Mouse (Mus musculus): ENCODE data around the gene Hcrt. TPM values are rescaled to one million over a fixed set of nuclear protein-coding genes. Genes with fewer than 3 reads are reported as not detected.

Gene Hcrt
- polyA plus RNA-seq, 1 experiment from 2014 or later: not detected

- no peak overlapping the region for H3K4me3 ChIP-seq (ENCODE audit: control insufficient read depth in 1 of 2, insufficient read depth in 1 of 2, low read depth in 1 of 2, low read length in 2 of 2)
- no peak overlapping the region for H3K27ac ChIP-seq (replicated peaks in 1 of 2; ENCODE audit: control insufficient read depth in 1 of 2, insufficient read depth in 1 of 2, low read depth in 2 of 2, low read length in 2 of 2)
- no peaks in the 10 kb centered on the region for H3K36me3 ChIP-seq (ENCODE audit: control insufficient read depth, insufficient read depth, low read length)
- 17% methylated on average over 6 of the region's 6 CpGs for WGBS
- no peak for ATAC-seq (ENCODE audit: insufficient number of reproducible peaks, insufficient read depth, low FRiP score, low read depth)
- H3K9me3 ChIP-seq (ENCODE audit: control insufficient read depth, low read length): no peaks in the 10 kb centered on the region
- H3K4me2 ChIP-seq (ENCODE audit: low read length): no peak overlapping the region
- no peak overlapping the region for H3K9ac ChIP-seq (ENCODE audit: low read length)
- H3K27me3 ChIP-seq (ENCODE audit: control insufficient read depth, insufficient read depth, low read length): peaks cover 31% of the 10 kb centered on the region
- H3K4me1 ChIP-seq (ENCODE audit: control insufficient read depth in 2 of 2, insufficient read depth in 2 of 2, low read length in 2 of 2): no peaks in the 10 kb centered on the region
Measured at GRCm38 (mm10) chr11:100745085-100745484, 17.6 kb downstream of the Hcrt start.

GRCm38 (mm10) chr11:100741348-100741747 lies 21.4 kb downstream of the Hcrt start:
- Histone ChIP-seq H3K27me3 (ENCODE audit: control insufficient read depth, insufficient read depth, low read length) (no peaks in the 10 kb centered on the region; the same call in 1 of the 2 replicates), H3K9ac (ENCODE audit: low read length) (no peak overlapping the region), H3K27ac (replicated peaks in 1 of 2; ENCODE audit: control insufficient read depth in 1 of 2, insufficient read depth in 1 of 2, low read depth in 2 of 2, low read length in 2 of 2) (no peak overlapping the region), H3K4me3 (ENCODE audit: control insufficient read depth in 1 of 2, insufficient read depth in 1 of 2, low read depth in 1 of 2, low read length in 2 of 2) (no peak overlapping the region), H3K9me3 (ENCODE audit: control insufficient read depth, low read length) (no peaks in the 10 kb centered on the region), H3K36me3 (ENCODE audit: control insufficient read depth, insufficient read depth, low read length) (no peaks in the 10 kb centered on the region), H3K4me2 (ENCODE audit: low read length) (no peak overlapping the region), H3K4me1 (ENCODE audit: control insufficient read depth in 2 of 2, insufficient read depth in 2 of 2, low read length in 2 of 2) (peaks cover 6 to 10% of the 10 kb centered on the region in 2 experiments)
- no peak for ATAC-seq (ENCODE audit: insufficient number of reproducible peaks, insufficient read depth, low FRiP score, low read depth)
- WGBS: 65% methylated on average over 6 of the region's 6 CpGs

DNA sequence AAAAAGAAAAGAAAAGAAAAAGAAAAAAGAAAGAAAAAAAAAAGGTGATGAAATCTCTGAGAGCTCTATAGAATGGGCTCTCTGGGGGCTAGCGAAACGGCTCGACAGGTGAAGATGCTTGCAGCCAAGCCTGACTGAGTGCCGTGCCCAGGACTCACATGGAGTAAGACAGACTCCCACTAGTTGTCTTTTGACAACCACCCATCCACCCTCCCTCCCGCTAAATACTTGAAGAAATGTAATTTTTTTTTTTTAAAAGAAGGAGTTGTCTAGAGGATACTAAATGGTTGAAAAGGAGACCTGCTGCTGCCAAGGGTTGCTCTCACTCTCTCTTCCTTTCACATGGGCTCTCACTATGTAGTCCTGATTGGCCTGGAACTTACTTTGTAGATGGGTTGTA lies 24.0 kb downstream of the Hcrt start:
- peak overlapping the region; percentile 69 for H3K4me2 ChIP-seq (ENCODE audit: low read length)
- peaks cover 10 to 17% of the 10 kb centered on the region in 2 experiments for H3K4me1 ChIP-seq (ENCODE audit: control insufficient read depth in 2 of 2, insufficient read depth in 2 of 2, low read length in 2 of 2)
- peak overlapping the region; percentile 69 to 85; a peak in 3 of 4 replicates for H3K4me3 ChIP-seq (ENCODE audit: control insufficient read depth in 1 of 2, insufficient read depth in 1 of 2, low read depth in 1 of 2, low read length in 2 of 2)
- no peaks in the 10 kb centered on the region for H3K9me3 ChIP-seq (ENCODE audit: control insufficient read depth, low read length)
- peak overlapping the region; percentile 72 for H3K9ac ChIP-seq (ENCODE audit: low read length)
- H3K36me3 ChIP-seq (ENCODE audit: control insufficient read depth, insufficient read depth, low read length): no peaks in the 10 kb centered on the region
- ATAC-seq (ENCODE audit: insufficient number of reproducible peaks, insufficient read depth, low FRiP score, low read depth): no peak
- WGBS: 8% methylated on average over 5 of the region's 5 CpGs
- no peak overlapping the region for H3K27ac ChIP-seq (replicated peaks in 1 of 2; ENCODE audit: control insufficient read depth in 1 of 2, insufficient read depth in 1 of 2, low read depth in 2 of 2, low read length in 2 of 2)
- H3K27me3 ChIP-seq (ENCODE audit: control insufficient read depth, insufficient read depth, low read length): no peaks in the 10 kb centered on the region

GRCm38 (mm10) chr11:100738066-100738604 lies 24.6 kb downstream of the Hcrt start, which contains the start of gene Rab5c:
Gene Rab5c (minus strand): TSS chr11:100738215.
- no peaks in the 10 kb centered on the region for H3K27me3 ChIP-seq (ENCODE audit: control insufficient read depth, insufficient read depth, low read length)
- peak; percentile 99 for ATAC-seq (ENCODE audit: insufficient number of reproducible peaks, insufficient read depth, low FRiP score, low read depth)
- peak within 1 kb of the TSS; percentile 69 to 85 for H3K4me3 ChIP-seq (ENCODE audit: control insufficient read depth in 1 of 2, insufficient read depth in 1 of 2, low read depth in 1 of 2, low read length in 2 of 2)
- under 1% methylated on average over 38 of the region's 39 CpGs for WGBS
- H3K36me3 ChIP-seq (ENCODE audit: control insufficient read depth, insufficient read depth, low read length): 0 out of 2 replicates have a peak, but pooled peaks cover 2% of the 10 kb centered on the region
- peak within 1 kb of the TSS; percentile 69 for H3K27ac ChIP-seq (replicated peaks in 1 of 2; ENCODE audit: control insufficient read depth in 1 of 2, insufficient read depth in 1 of 2, low read depth in 2 of 2, low read length in 2 of 2)
- H3K9ac ChIP-seq (ENCODE audit: low read length): peak within 1 kb of the TSS; percentile 92
- H3K4me2 ChIP-seq (ENCODE audit: low read length): peak within 1 kb of the TSS; percentile 83
- H3K4me1 ChIP-seq (ENCODE audit: control insufficient read depth in 2 of 2, insufficient read depth in 2 of 2, low read length in 2 of 2): peaks cover 10 to 17% of the 10 kb centered on the region in 2 experiments
- H3K9me3 ChIP-seq (ENCODE audit: control insufficient read depth, low read length): no peaks in the 10 kb centered on the region

DNA sequence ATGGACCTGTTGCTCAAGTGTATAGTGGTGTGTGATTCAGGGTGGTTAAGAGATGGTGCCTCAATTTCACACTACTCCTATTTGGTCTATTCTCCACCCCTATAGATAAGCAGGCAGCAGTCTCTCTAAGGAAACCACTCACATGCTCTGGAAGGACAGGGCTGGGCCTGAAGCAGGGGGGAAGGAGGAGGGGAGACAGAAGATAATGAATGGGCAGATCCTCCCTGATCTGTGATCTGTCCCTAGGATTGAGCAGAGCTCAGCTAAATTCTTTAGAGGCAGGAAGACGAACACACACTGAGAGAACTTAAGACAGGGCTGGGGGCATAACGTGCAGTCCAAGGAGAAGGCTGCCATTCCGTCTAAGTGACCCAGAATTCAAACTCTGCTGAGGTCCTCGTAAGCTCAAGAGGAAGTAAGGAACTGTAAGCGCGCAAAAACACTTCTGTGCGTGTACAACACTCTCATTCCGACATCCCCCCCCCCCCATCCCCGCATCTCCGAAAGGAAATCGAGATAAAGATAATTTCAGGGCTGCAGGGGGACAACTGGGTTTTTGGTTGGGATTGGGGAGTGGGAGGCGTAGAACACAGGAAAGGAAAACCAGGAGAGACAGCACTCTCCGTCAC lies 25.5 kb downstream of the Hcrt start:
- 1% methylated on average over 13 of the region's 13 CpGs for WGBS
- Histone ChIP-seq H3K9ac (ENCODE audit: low read length) (peak overlapping the region; percentile 92), H3K4me1 (ENCODE audit: control insufficient read depth in 2 of 2, insufficient read depth in 2 of 2, low read length in 2 of 2) (peaks cover 10 to 17% of the 10 kb centered on the region in 2 experiments), H3K9me3 (ENCODE audit: control insufficient read depth, low read length) (no peaks in the 10 kb centered on the region), H3K4me2 (ENCODE audit: low read length) (peak overlapping the region; percentile 83), H3K4me3 (ENCODE audit: control insufficient read depth in 1 of 2, insufficient read depth in 1 of 2, low read depth in 1 of 2, low read length in 2 of 2) (peak overlapping the region; percentile 69 to 85), H3K36me3 (ENCODE audit: control insufficient read depth, insufficient read depth, low read length) (peaks cover 9% of the 10 kb centered on the region; the same call in 1 of the 2 replicates), H3K27me3 (ENCODE audit: control insufficient read depth, insufficient read depth, low read length) (no peaks in the 10 kb centered on the region), H3K27ac (replicated peaks in 1 of 2; ENCODE audit: control insufficient read depth in 1 of 2, insufficient read depth in 1 of 2, low read depth in 2 of 2, low read length in 2 of 2) (peak overlapping the region; percentile 50 to 69; a peak in 3 of 4 replicates)
- ATAC-seq (ENCODE audit: insufficient number of reproducible peaks, insufficient read depth, low FRiP score, low read depth): no peak

GRCm38 (mm10) chr11:100736746-100737080 lies 26.0 kb downstream of the Hcrt start:
- Histone ChIP-seq H3K9ac (ENCODE audit: low read length) (peak overlapping the region; percentile 92; the same call in 1 of the 2 replicates), H3K27me3 (ENCODE audit: control insufficient read depth, insufficient read depth, low read length) (no peaks in the 10 kb centered on the region), H3K4me3 (ENCODE audit: control insufficient read depth in 1 of 2, insufficient read depth in 1 of 2, low read depth in 1 of 2, low read length in 2 of 2) (peak overlapping the region; percentile 10 to 85; a peak in 3 of 4 replicates), H3K27ac (replicated peaks in 1 of 2; ENCODE audit: control insufficient read depth in 1 of 2, insufficient read depth in 1 of 2, low read depth in 2 of 2, low read length in 2 of 2) (peak overlapping the region; percentile 8 to 16; a peak in 1 of 4 replicates), H3K36me3 (ENCODE audit: control insufficient read depth, insufficient read depth, low read length) (peaks cover 10% of the 10 kb centered on the region; the same call in 1 of the 2 replicates), H3K4me1 (ENCODE audit: control insufficient read depth in 2 of 2, insufficient read depth in 2 of 2, low read length in 2 of 2) (peaks cover 10 to 17% of the 10 kb centered on the region in 2 experiments), H3K4me2 (ENCODE audit: low read length) (peak overlapping the region; percentile 83), H3K9me3 (ENCODE audit: control insufficient read depth, low read length) (no peaks in the 10 kb centered on the region)
- no peak for ATAC-seq (ENCODE audit: insufficient number of reproducible peaks, insufficient read depth, low FRiP score, low read depth)
- whole genome bisulfite sequencing: 58% methylated on average over 4 of the region's 4 CpGs

DNA sequence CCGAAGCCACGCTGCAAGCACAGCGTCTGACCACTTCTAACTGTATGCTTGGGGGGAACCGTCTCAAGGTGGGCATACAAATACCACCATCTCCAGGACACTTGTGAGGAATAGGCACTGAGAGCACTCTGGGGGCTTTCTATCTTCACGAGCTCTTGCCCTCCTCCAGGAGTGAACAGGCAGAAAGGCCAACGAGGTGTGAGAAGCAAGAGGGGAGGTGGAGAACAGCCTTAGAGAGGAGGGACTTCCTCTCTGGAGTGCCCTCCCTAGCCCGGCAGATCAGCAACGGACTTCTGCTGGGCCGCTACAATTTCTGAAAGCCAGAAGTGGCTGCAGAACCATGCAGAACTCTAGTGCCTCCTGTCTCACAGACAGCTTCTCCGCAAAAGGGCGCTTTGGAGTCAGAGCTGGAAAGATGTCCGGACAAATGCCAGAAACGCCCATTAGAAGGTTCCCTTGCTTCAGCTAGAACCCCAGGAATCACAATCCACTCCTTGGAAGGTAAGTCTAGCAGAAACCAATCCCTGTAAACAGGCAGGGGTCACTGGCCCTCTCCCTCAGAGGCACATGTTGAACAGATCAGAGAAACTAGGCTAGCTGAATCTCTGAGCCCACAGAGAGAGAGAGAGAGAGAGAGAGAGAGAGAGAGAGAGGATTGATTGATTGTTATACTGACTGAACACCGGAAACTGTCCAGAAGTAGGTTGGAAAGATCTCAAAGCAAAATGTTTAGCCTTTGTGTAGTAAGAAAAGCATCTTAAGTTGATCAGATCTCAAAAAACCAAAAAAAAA lies 26.6 kb downstream of the Hcrt start:
- H3K9me3 ChIP-seq (ENCODE audit: control insufficient read depth, low read length): no peaks in the 10 kb centered on the region
- H3K4me1 ChIP-seq (ENCODE audit: control insufficient read depth in 2 of 2, insufficient read depth in 2 of 2, low read length in 2 of 2): peaks cover 10 to 17% of the 10 kb centered on the region in 2 experiments
- H3K9ac ChIP-seq (ENCODE audit: low read length): peak overlapping the region; percentile 42; the same call in 1 of the 2 replicates
- H3K4me2 ChIP-seq (ENCODE audit: low read length): peak overlapping the region; percentile 83
- H3K27me3 ChIP-seq (ENCODE audit: control insufficient read depth, insufficient read depth, low read length): no peaks in the 10 kb centered on the region
- H3K4me3 ChIP-seq (ENCODE audit: control insufficient read depth in 1 of 2, insufficient read depth in 1 of 2, low read depth in 1 of 2, low read length in 2 of 2): peak overlapping the region; percentile 9 to 21; a peak in 2 of 4 replicates
- H3K27ac ChIP-seq (replicated peaks in 1 of 2; ENCODE audit: control insufficient read depth in 1 of 2, insufficient read depth in 1 of 2, low read depth in 2 of 2, low read length in 2 of 2): 0 out of 4 replicates have a peak overlapping the region, but pooled peaks of 1 of the 2 experiments have one; percentile 0
- WGBS: 57% methylated on average over 14 of the region's 14 CpGs
- peaks cover 10% of the 10 kb centered on the region; the same call in 1 of the 2 replicates for H3K36me3 ChIP-seq (ENCODE audit: control insufficient read depth, insufficient read depth, low read length)
- no peak for ATAC-seq (ENCODE audit: insufficient number of reproducible peaks, insufficient read depth, low FRiP score, low read depth)

All from heart, embryonic 14.5 days (tissue).